ENCODE assay signal across 9 mouse cellular contexts in genomic region chr19:57007291-57007690, GRCm38 (mm10). TPM values are rescaled to one million over a fixed set of nuclear protein-coding genes. Genes with fewer than 3 reads are reported as not detected.
DNase-seq lines count a peak whose midpoint lies in the region; ATAC-seq lines count a peak whose summit lies in the region.
"Had no signal": no experiment of that assay in that cellular context is flagged by ENCODE, and none has a peak within 500 bp of the region (broad histone marks: within the 10 kb centered on the region; RNA-seq: fewer than 3 reads in every experiment).

No protein-coding gene starts in this region.

- no peak for ATAC-seq in embryonic facial prominence, embryonic 12.5 days (ENCODE audit: insufficient number of reproducible peaks, insufficient read depth, low FRiP score, low TSS enrichment)
- no peak for ATAC-seq in midbrain, embryonic 14.5 days (ENCODE audit: low FRiP score, low TSS enrichment)
- no peak for ATAC-seq in megakaryocyte-erythroid progenitor cell, adult 5-6 weeks (replicated peaks; ENCODE audit: low FRiP score, low TSS enrichment, poor library complexity, severe bottlenecking)

- H3K36me3 ChIP-seq in embryonic facial prominence, embryonic 12.5 days, result no peaks in the 10 kb centered on the region
- H3K36me3 ChIP-seq in midbrain, embryonic 14.5 days (ENCODE audit: control insufficient read depth, insufficient read depth, low read length), result no peaks in the 10 kb centered on the region

- H3K27ac ChIP-seq in embryonic facial prominence, embryonic 12.5 days, result no peak overlapping the region
- H3K27ac ChIP-seq in midbrain, embryonic 14.5 days (replicated peaks; ENCODE audit: low read depth, low read length), result no peak overlapping the region

- WGBS in embryonic facial prominence, embryonic 12.5 days, result 68% methylated on average over 16 of the region's 16 CpGs
- 61% methylated on average over 16 of the region's 16 CpGs for WGBS in midbrain, embryonic 14.5 days

- H3K9ac ChIP-seq in embryonic facial prominence, embryonic 12.5 days, result peak overlapping the region; percentile 57; the same call in 1 of the 2 replicates
- no peak overlapping the region for H3K9ac ChIP-seq in midbrain, embryonic 14.5 days (replicated peaks; ENCODE audit: low read length)

- H3K4me3 ChIP-seq in embryonic facial prominence, embryonic 12.5 days, result peak overlapping the region; percentile 52
- peak overlapping the region; percentile 35 for H3K4me3 ChIP-seq in midbrain, embryonic 14.5 days (replicated peaks; ENCODE audit: low read depth, low read length)

- intact Hi-C loops in heart, postnatal 14 days (cut with DNase I), result loop anchor here (5.0 kb wide), 1 partner anchor 65 kb away; no protein-coding TSS in a partner anchor

- peaks cover 38% of the 10 kb centered on the region for H3K4me1 ChIP-seq in embryonic facial prominence, embryonic 12.5 days
- H3K4me1 ChIP-seq in midbrain, embryonic 14.5 days (ENCODE audit: control insufficient read depth, insufficient read depth, low read length), result peaks cover 7% of the 10 kb centered on the region

- peak overlapping the region; percentile 86 for H3K4me2 ChIP-seq in embryonic facial prominence, embryonic 12.5 days (replicated peaks)
- peak overlapping the region; percentile 68 for H3K4me2 ChIP-seq in midbrain, embryonic 14.5 days (ENCODE audit: low read length)

- no peaks in the 10 kb centered on the region for H3K9me3 ChIP-seq in embryonic facial prominence, embryonic 12.5 days
- no peaks in the 10 kb centered on the region for H3K9me3 ChIP-seq in midbrain, embryonic 14.5 days (ENCODE audit: control insufficient read depth, low read length)

- DNase-seq in testis, postnatal 10 days (ENCODE audit: low spot score), result peak; percentile 77
- DNase-seq in testis, postnatal 14 days (ENCODE audit: low spot score), result no peak
- peak; percentile 38 to 67 for DNase-seq in heart, postnatal 14 days
- DNase-seq in kidney, postnatal 36 days, result peak; percentile 87 to 91
- no peak for DNase-seq in midbrain, embryonic 14.5 days
- no peak for DNase-seq in thymus, postnatal 25 days

- peaks cover 26% of the 10 kb centered on the region for H3K27me3 ChIP-seq in embryonic facial prominence, embryonic 12.5 days
- H3K27me3 ChIP-seq in midbrain, embryonic 14.5 days (ENCODE audit: control insufficient read depth, insufficient read depth, low read length), result peaks cover 22% of the 10 kb centered on the region

RNA-seq across cellular contexts. Expression of gene Afap1l2, which starts 0.7 kb away (rescaled TPM):
- 9.7 and 10.3 TPM in 2 replicates for polyA plus RNA-seq in embryonic facial prominence, embryonic 12.5 days (2016; fragmentation: Nextera tagmentation; extraction: Ambion mirVana)
- 1 to 10 TPM; 7.5 to 9.1 TPM for total RNA-seq in heart, postnatal 14 days (2021)
- polyA plus RNA-seq in midbrain, embryonic 14.5 days (2014; fragmentation: Nextera tagmentation; extraction: Ambion mirVana), result 5.7 and 8.8 TPM in 2 replicates
- not detected in 2 replicates for total RNA-seq in megakaryocyte-erythroid progenitor cell, adult 5-6 weeks (2014; fragmentation: Nextera tagmentation)
- 0.47 TPM in 1 of 2 replicates, not detected in the other for total RNA-seq in megakaryocyte-erythroid progenitor cell, adult 5-6 weeks (2017)
- total RNA-seq: hematopoietic stem cell, adult 5-6 weeks had no signal

Comparison
In these comparisons a context has a peak if more than half of its experiments do, and no peak if none do; other contexts are left out.
1. DNase-seq: peak in testis, postnatal 10 days (single experiment), heart, postnatal 14 days (2 of 2) and kidney, postnatal 36 days (2 of 2); none in testis, postnatal 14 days (single experiment), midbrain, embryonic 14.5 days (single experiment) and thymus, postnatal 25 days (single experiment).
2. RNA of gene Afap1l2, which starts 0.7 kb away (total RNA-seq): 7.5 to 9.1 TPM in heart, postnatal 14 days; 0.47 TPM in megakaryocyte-erythroid progenitor cell, adult 5-6 weeks; every median in the first group is over 4 times any median in the second.